Mouse (Mus musculus) spleen, adult 2 months (tissue): ENCODE data around the gene Bysl.
"Not testable (repeated sequence)": the region's sequence is repeated elsewhere in the genome, so short reads cannot be mapped to it uniquely, and the experiment has no call there.

ENCODE experiments used
- CTCF ChIP-seq: fragments of 200-500 bp; IDR thresholded peaks from 2 replicates; pipeline ENCODE4 v1.5.1; 2011; ENCODE audit warnings: mild to moderate bottlenecking, inconsistent platforms; ENCODE audit not compliant: insufficient read depth, insufficient read length, insufficient replicate concordance; ENCODE audit errors: extremely low read depth
- POLR2A ChIP-seq: fragments of 200-500 bp; IDR thresholded peaks from 2 replicates; pipeline ENCODE4 v1.6.1; 2011; ENCODE audit warnings: low read depth, low read length, inconsistent platforms

GRCm38 (mm10) chr17:47598580-47599304 lies 12.6 kb downstream of the Bysl start:
- not testable (repeated sequence) for TF ChIP-seq POLR2A, CTCF
